8 mouse cellular contexts compared by ENCODE assay signal in genomic region chr9:114025846-114026245, GRCm38 (mm10). TPM values are rescaled to one million over a fixed set of nuclear protein-coding genes. Genes with fewer than 3 reads are reported as not detected.
DNase-seq lines count a peak whose midpoint lies in the region; ATAC-seq and TF ChIP-seq lines count a peak whose summit lies in the region.

No protein-coding gene starts in this region.

- peaks cover 4% of the 10 kb centered on the region; the same call in 1 of the 2 replicates for H3K27me3 ChIP-seq in heart, adult 2 months (ENCODE audit: control insufficient read depth, insufficient read depth, low read length)
- H3K27me3 ChIP-seq in E14TG2a.4 (ENCODE audit: insufficient read depth, low read length), result peaks cover 12% of the 10 kb centered on the region
- no peaks in the 10 kb centered on the region for H3K27me3 ChIP-seq in forebrain, embryonic 11.5 days (ENCODE audit: control insufficient read depth, insufficient read depth, low read length)
- H3K27me3 ChIP-seq in liver, embryonic 13.5 days, result peaks cover 37% of the 10 kb centered on the region

- no peak for TF ChIP-seq POLR2A in heart, adult 2 months (IDR thresholded peaks at IDR 0.05; ENCODE audit: insufficient read depth, low read depth, low read length)

- peak overlapping the region; percentile 72 for H3K4me2 ChIP-seq in forebrain, embryonic 11.5 days (ENCODE audit: low read depth, low read length, severe bottlenecking)
- H3K4me2 ChIP-seq in liver, embryonic 13.5 days, result peak overlapping the region; percentile 88

- 21% methylated on average over 8 of the region's 8 CpGs for WGBS in heart, adult 2 months
- WGBS in forebrain, embryonic 11.5 days, result 17% methylated on average over 8 of the region's 8 CpGs
- 19% methylated on average over 8 of the region's 8 CpGs for WGBS in liver, embryonic 13.5 days (ENCODE audit: insufficient replicate concordance)

- no peak for DNase-seq in heart, adult 2 months
- no peak for DNase-seq in heart, postnatal 25 days (ENCODE audit: low spot score)
- no peak for DNase-seq in forebrain, embryonic 11.5 days (ENCODE audit: low spot score)
- no peak for DNase-seq in liver, embryonic 13.5 days
- DNase-seq in thymus, postnatal 0 days (ENCODE audit: low spot score), result no peak
- no peak for DNase-seq in kidney, adult 8-10 months
- no peak for DNase-seq in layer of hippocampus, adult 18-20 months (ENCODE audit: low spot score in 2 of 2)

- peak overlapping the region; percentile 51 for H3K4me3 ChIP-seq in heart, adult 2 months
- peak overlapping the region; percentile 91 for H3K4me3 ChIP-seq in E14TG2a.4 (replicated peaks; ENCODE audit: low read length)
- peak overlapping the region; percentile 68 for H3K4me3 ChIP-seq in forebrain, embryonic 11.5 days (ENCODE audit: low read depth, low read length)
- H3K4me3 ChIP-seq in liver, embryonic 13.5 days (replicated peaks), result peak overlapping the region; percentile 66

- H3K9me3 ChIP-seq in E14TG2a.4 (ENCODE audit: low read length), result peaks cover 6% of the 10 kb centered on the region
- no peaks in the 10 kb centered on the region for H3K9me3 ChIP-seq in forebrain, embryonic 11.5 days (ENCODE audit: control insufficient read depth, low read length)
- H3K9me3 ChIP-seq in liver, embryonic 13.5 days (replicated peaks), result no peaks in the 10 kb centered on the region

- no peak overlapping the region for H3K9ac ChIP-seq in heart, adult 2 months (ENCODE audit: low read depth, low read length)
- H3K9ac ChIP-seq in forebrain, embryonic 11.5 days (ENCODE audit: low read length), result peak overlapping the region; percentile 70
- peak overlapping the region; percentile 56; the same call in 1 of the 2 replicates for H3K9ac ChIP-seq in liver, embryonic 13.5 days

- intact Hi-C loops in heart, adult 2 months (cut with DNase I), result no loop called here
- intact Hi-C loops in heart, postnatal 25 days (cut with DNase I), result no loop called here

- no peak overlapping the region for H3K27ac ChIP-seq in heart, adult 2 months
- H3K27ac ChIP-seq in forebrain, embryonic 11.5 days (ENCODE audit: low read depth, low read length), result no peak overlapping the region; the same call in 1 of the 2 replicates
- H3K27ac ChIP-seq in liver, embryonic 13.5 days, result no peak overlapping the region

- TF ChIP-seq EP300 in heart, adult 2 months (IDR thresholded peaks at IDR 0.05; ENCODE audit: insufficient read depth, low read depth, low read length), result no peak

- no peak for TF ChIP-seq CTCF in heart, adult 2 months (IDR thresholded peaks at IDR 0.05)
- TF ChIP-seq CTCF in E14TG2a.4 (conservative IDR thresholded peaks at IDR 0.05; ENCODE audit: low read length), result no peak

- no peak for ATAC-seq in forebrain, embryonic 11.5 days (replicated peaks; ENCODE audit: low FRiP score)
- ATAC-seq in liver, embryonic 13.5 days (ENCODE audit: low read depth), result no peak

- peaks cover 2% of the 10 kb centered on the region; the same call in 1 of the 2 replicates for H3K4me1 ChIP-seq in heart, adult 2 months (ENCODE audit: control insufficient read depth, insufficient read depth, low read length)
- peaks cover 49% of the 10 kb centered on the region for H3K4me1 ChIP-seq in E14TG2a.4 (replicated peaks; ENCODE audit: low read depth, low read length)
- peaks cover 2% of the 10 kb centered on the region; the same call in 1 of the 2 replicates for H3K4me1 ChIP-seq in forebrain, embryonic 11.5 days (replicated peaks; ENCODE audit: control insufficient read depth, insufficient read depth, low read length)
- peaks cover 17% of the 10 kb centered on the region for H3K4me1 ChIP-seq in liver, embryonic 13.5 days (replicated peaks)

- H3K36me3 ChIP-seq in heart, adult 2 months (ENCODE audit: control insufficient read depth, insufficient read depth, low read length), result no peaks in the 10 kb centered on the region
- H3K36me3 ChIP-seq in E14TG2a.4 (ENCODE audit: insufficient read depth, low read length), result no peaks in the 10 kb centered on the region
- no peaks in the 10 kb centered on the region for H3K36me3 ChIP-seq in forebrain, embryonic 11.5 days (ENCODE audit: control insufficient read depth, insufficient read depth, low read length)
- no peaks in the 10 kb centered on the region for H3K36me3 ChIP-seq in liver, embryonic 13.5 days

- no peaks in the 10 kb centered on the region for H3K79me2 ChIP-seq in heart, adult 2 months (replicated peaks; ENCODE audit: control insufficient read depth, insufficient read depth, low read length)

RNA-seq across cellular contexts. Expression of gene Fbxl2, which starts 20.1 kb away (rescaled TPM):
- under 1 TPM; 0.44 to 0.91 TPM for total RNA-seq in heart, adult 2 months (2021)
- 1.4 and 1.5 TPM in 2 replicates for polyA plus RNA-seq in heart, adult 2 months (2012; rRNA removed)
- total RNA-seq in heart, postnatal 25 days (2021), result 1 to 10 TPM in 1 of 2 experiments, under 1 TPM in 1; 0.87 to 1.0 TPM
- 8.4 and 8.9 TPM in 2 replicates for polyA plus RNA-seq in forebrain, embryonic 11.5 days (2014; fragmentation: Nextera tagmentation; extraction: Ambion mirVana)
- polyA plus RNA-seq in liver, embryonic 13.5 days (2015; fragmentation: Nextera tagmentation; extraction: Ambion mirVana), result 0.80 TPM in 2 replicates
- polyA plus RNA-seq in thymus, postnatal 0 days (2015; fragmentation: Nextera tagmentation; extraction: Ambion mirVana), result 1.6 and 2.1 TPM in 2 replicates
- 10 to 100 TPM; 32.5 to 33.1 TPM for total RNA-seq in layer of hippocampus, adult 18-20 months (2021)

RNA-seq across cellular contexts. Expression of gene Susd5, which starts 31.1 kb away (rescaled TPM):
- 1 to 10 TPM; 1.5 to 2.2 TPM for total RNA-seq in heart, adult 2 months (2021)
- 1.5 and 2.1 TPM in 2 replicates for polyA plus RNA-seq in heart, adult 2 months (2012; rRNA removed)
- total RNA-seq in heart, postnatal 25 days (2021), result 1 to 10 TPM in 1 of 2 experiments, under 1 TPM in 1; 0.67 to 1.8 TPM
- 0.08 TPM in 1 of 2 replicates, not detected in the other for polyA plus RNA-seq in forebrain, embryonic 11.5 days (2014; fragmentation: Nextera tagmentation; extraction: Ambion mirVana)
- 0.02 TPM in 1 of 2 replicates, not detected in the other for polyA plus RNA-seq in liver, embryonic 13.5 days (2015; fragmentation: Nextera tagmentation; extraction: Ambion mirVana)
- polyA plus RNA-seq in thymus, postnatal 0 days (2015; fragmentation: Nextera tagmentation; extraction: Ambion mirVana), result 0.09 TPM in 1 of 2 replicates, not detected in the other
- total RNA-seq in layer of hippocampus, adult 18-20 months (2021), result 1 to 10 TPM; 3.0 to 3.7 TPM
